Comparison of ENCODE assay signal across 25 mouse cellular contexts in genomic region chr6:55351712-55352111, GRCm38 (mm10). TPM values are rescaled to one million over a fixed set of nuclear protein-coding genes. Genes with fewer than 3 reads are reported as not detected.
A peak's percentile ranks its signal among the peaks of the same experiment; 100 is the strongest.
DNase-seq lines count a peak whose midpoint lies in the region.
"Had no signal": no experiment of that assay in that cellular context is flagged by ENCODE, and none has a peak within 500 bp of the region (broad histone marks: within the 10 kb centered on the region; RNA-seq: fewer than 3 reads in every experiment).

No protein-coding gene starts in this region.

- H3K4me1 ChIP-seq in heart, embryonic 10.5 days: peaks cover 7% of the 10 kb centered on the region
- H3K4me1 ChIP-seq: embryonic facial prominence, embryonic 15.5 days; hindbrain, embryonic 15.5 days had no signal

- intact Hi-C loops in heart, postnatal 14 days (cut with DNase I): no loop called here

- 0 out of 2 replicates have a peak, but pooled peaks cover 4% of the 10 kb centered on the region for H3K9me3 ChIP-seq in heart, embryonic 10.5 days
- H3K9me3 ChIP-seq: embryonic facial prominence, embryonic 15.5 days; hindbrain, embryonic 15.5 days had no signal

- WGBS in heart, embryonic 10.5 days: 71% methylated on average over 7 of the region's 7 CpGs

- H3K27me3 ChIP-seq in heart, embryonic 10.5 days (ENCODE audit: insufficient read depth, poor library complexity, severe bottlenecking): peaks cover 32% of the 10 kb centered on the region
- H3K27me3 ChIP-seq: embryonic facial prominence, embryonic 15.5 days; hindbrain, embryonic 15.5 days had no signal

- peak; percentile 38 for DNase-seq in heart, embryonic 10.5 days (ENCODE audit: low spot score)
- no peak for DNase-seq in heart, postnatal 14 days
- DNase-seq in kidney, adult 9 months: peak; percentile 60
- no peak for DNase-seq in kidney, postnatal 10 days
- DNase-seq in 3T3-L1 (ENCODE audit: low read depth, low spot score): peak; percentile 41
- DNase-seq in kidney, postnatal 25 days: peak; percentile 32 to 53
- DNase-seq in cerebellum, postnatal 14 days: no peak
- DNase-seq: adrenal gland, adult 2 months; adrenal gland, postnatal 25 days; cerebellum, adult 18-20 months; cerebellum, adult 9-11 months; gastrocnemius, postnatal 10 days; heart, adult 2 months; heart, postnatal 36 days had no signal

- no peak overlapping the region for H3K27ac ChIP-seq in heart, embryonic 10.5 days
- H3K27ac ChIP-seq: embryonic facial prominence, embryonic 15.5 days; forebrain, embryonic 10.5 days; heart, adult 2 months; hindbrain, embryonic 15.5 days had no signal

- H3K36me3 ChIP-seq in heart, embryonic 10.5 days: no peaks in the 10 kb centered on the region
- H3K36me3 ChIP-seq: forebrain, embryonic 10.5 days; heart, embryonic 12.5 days; hindbrain, embryonic 15.5 days had no signal

- H3K4me3 ChIP-seq in heart, embryonic 10.5 days: no peak overlapping the region
- H3K4me3 ChIP-seq: embryonic facial prominence, embryonic 15.5 days; erythroblast, embryonic 14.5 days; forebrain, embryonic 10.5 days; heart, adult 2 months; heart, embryonic 12.5 days; hindbrain, embryonic 15.5 days had no signal

RNA-seq across cellular contexts. Expression of gene Aqp1, which starts 15.5 kb away (rescaled TPM):
- polyA plus RNA-seq in heart, embryonic 10.5 days (2016; fragmentation: Nextera tagmentation; extraction: Ambion mirVana): 5.1 and 8.3 TPM in 2 replicates
- total RNA-seq in heart, postnatal 14 days (2021): 100 to 1,000 TPM; 397 to 446 TPM
- total RNA-seq: CH12.LX had no signal

RNA-seq across cellular contexts. Expression of gene Ghrhr, which starts 24.4 kb away (rescaled TPM):
- polyA plus RNA-seq in heart, embryonic 10.5 days (2016; fragmentation: Nextera tagmentation; extraction: Ambion mirVana): not detected in 2 replicates
- not detected for total RNA-seq in heart, postnatal 14 days (2021)
- total RNA-seq: adrenal gland, adult 2 months; adrenal gland, postnatal 25 days; CH12.LX; gastrocnemius, postnatal 10 days; gastrocnemius, postnatal 4 days; heart, adult 2 months; heart, postnatal 36 days had no signal
- polyA plus RNA-seq: adrenal gland, adult 2 months; embryonic facial prominence, embryonic 11.5 days; embryonic facial prominence, embryonic 15.5 days; erythroblast, embryonic 14.5 days; forebrain, embryonic 10.5 days; forebrain, embryonic 16.5 days; heart, adult 2 months; heart, embryonic 12.5 days; heart, embryonic 16.5 days; hindbrain, embryonic 11.5 days; hindbrain, embryonic 15.5 days had no signal

Comparison
In these comparisons a context has a peak if more than half of its experiments do, and no peak if none do; other contexts are left out.
1. DNase-seq: peak in heart, embryonic 10.5 days (single experiment), kidney, adult 9 months (single experiment), 3T3-L1 (single experiment) and kidney, postnatal 25 days (2 of 2); none in heart, postnatal 14 days (0 of 2), kidney, postnatal 10 days (single experiment) and cerebellum, postnatal 14 days (0 of 2).